Mouse (Mus musculus) left cerebral cortex, adult 2 months (tissue): ENCODE results near the gene Tmem176b. TPM values are rescaled to one million over a fixed set of nuclear protein-coding genes. Genes with fewer than 3 reads are reported as not detected.
A peak's percentile ranks its signal among the peaks of the same experiment; 100 is the strongest.
"Not testable (repeated sequence)": the region's sequence is repeated elsewhere in the genome, so short reads cannot be mapped to it uniquely, and the experiment has no call there.

Source experiments
- DNase-seq, 2 experiments: peaks; one replicate each; pipeline ENCODE4 v3.0.0; 2021 to 2022; ENCODE audit warnings: low spot score in 2 of 2, mixed read lengths in 1 of 2; ENCODE audit errors: extremely low spot score in 1 of 2
- H3K27ac ChIP-seq: fragments of 200-600 bp; 2 replicates; pipeline ENCODE4 v1.8.1; 2022
- H3K4me3 ChIP-seq: fragments of 200-600 bp; 2 replicates; pipeline ENCODE4 v1.8.1; 2022
- CTCF ChIP-seq: fragments of 200-600 bp; IDR thresholded peaks from 2 replicates; pipeline ENCODE4 v1.8.1; 2022; ENCODE audit warnings: antibody characterized with exemption, mild to moderate bottlenecking, moderate library complexity
- intact Hi-C: fragments of 180-260 bp; cut with DNase I; formaldehyde crosslinking; loops from one replicate; pipeline ENCODE4 v1.15.1; 2025
- long read RNA-seq, 2 experiments: library from polyadenylated mRNA; stranded (forward); transcript quantifications; one replicate each; pipeline ENCODE4 v2.0.0; 2021; ENCODE audit warnings: borderline mapping rate in 2 of 2
- total RNA-seq, 2 experiments: library from RNA; stranded (reverse); gene quantifications; 2 replicates each; pipeline ENCODE4 v1.2.3; 2021

Gene Tmem176b
- total RNA-seq, result 10 to 100 TPM; 50.5 to 51.6 TPM
- long read RNA-seq, experiment 1, transcript Tmem176b-209 (7 exons, 986 nt), result major isoform, 5 of 19 reads
- long read RNA-seq, experiment 1, transcript Tmem176b-203 (7 exons, 1,414 nt), result major isoform, 5 of 19 reads
- long read RNA-seq, experiment 1, partial matches to known transcripts, result 1 of 19 reads
- long read RNA-seq, experiment 1, other reads (novel, unspliced or antisense), result 2 of 19 reads
- long read RNA-seq, experiment 2, transcript Tmem176b-203 (7 exons, 1,414 nt), result major isoform, 7 of 17 reads
- long read RNA-seq, experiment 2, partial matches to known transcripts, result 4 of 17 reads
- long read RNA-seq, experiment 2, other reads (novel, unspliced or antisense), result 2 of 17 reads

DNA sequence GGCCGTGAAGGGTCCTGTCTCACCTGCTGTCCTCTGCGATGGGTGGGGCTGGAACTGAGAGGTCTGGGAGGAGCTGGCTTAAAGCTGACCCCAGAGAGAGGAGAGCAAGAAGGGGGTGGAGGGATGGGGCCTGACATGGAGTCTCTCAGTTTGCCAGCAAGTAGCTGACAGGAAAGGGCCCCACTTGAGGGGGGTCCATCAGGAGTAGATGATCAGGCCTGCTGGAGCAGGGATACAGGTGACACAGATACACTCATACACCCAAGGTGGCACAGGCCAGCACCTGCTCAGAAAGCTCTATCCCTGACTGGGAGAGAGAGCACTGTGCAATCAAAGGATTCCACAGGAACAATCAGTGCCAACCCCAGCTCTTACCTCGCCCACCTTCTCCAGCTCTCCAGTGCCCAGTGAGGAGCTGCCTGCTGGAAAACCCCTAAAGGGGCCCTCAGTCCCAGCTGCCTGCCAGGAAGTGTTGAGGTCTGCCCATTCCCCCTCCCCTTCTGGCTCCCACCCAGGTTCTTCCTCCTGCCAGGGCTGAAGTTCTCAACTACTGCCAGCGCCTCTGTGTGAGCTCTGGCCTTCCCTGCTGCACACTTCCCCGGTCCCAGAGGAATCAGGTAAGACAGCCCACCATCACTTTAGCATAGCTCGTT lies at the start of gene Tmem176b:
Tmem176b (minus strand) TSS at position 524 of the 653 bp plus-strand sequence.
- H3K4me3 ChIP-seq, result peak within 1 kb of the TSS; percentile 39
- intact Hi-C loops, result loop anchor here (1.0 kb wide), 1 partner anchor 11 kb away; no protein-coding TSS in a partner anchor
- H3K27ac ChIP-seq, result peak within 1 kb of the TSS; percentile 77
- peak; percentile 68 to 78 for DNase-seq
- no peak for TF ChIP-seq CTCF

DNA sequence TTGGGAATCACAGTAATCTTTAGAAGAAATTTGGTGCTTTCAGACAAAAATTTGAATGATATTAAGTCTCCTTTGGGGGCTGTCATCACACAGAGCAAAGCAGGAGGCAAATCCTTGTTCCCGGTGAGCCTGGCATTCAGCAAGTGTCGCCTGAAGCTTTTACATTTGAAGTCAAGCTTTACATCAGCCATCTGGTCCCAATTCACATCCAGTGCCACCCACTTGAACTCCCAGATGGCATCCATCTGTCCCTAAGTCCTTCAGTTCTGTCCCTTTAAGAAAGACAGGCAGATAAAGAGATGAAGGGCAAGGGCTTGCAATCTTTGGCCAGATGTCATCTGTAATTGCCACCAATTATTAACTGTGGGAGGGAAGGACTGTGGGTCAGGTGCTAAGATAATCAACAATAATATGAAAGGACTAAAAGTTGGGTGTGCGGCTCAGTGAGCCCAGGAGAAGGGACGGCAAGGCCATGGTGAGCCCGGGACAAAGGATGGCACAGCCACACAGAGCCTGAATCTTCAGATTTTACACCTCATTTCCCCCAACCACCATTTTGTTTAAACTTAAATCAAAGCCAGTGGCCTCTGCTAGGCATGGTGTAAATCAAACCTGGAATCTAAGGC lies 35.3 kb upstream of the Tmem176b start:
- no peak for TF ChIP-seq CTCF
- no peak overlapping the region for H3K27ac ChIP-seq
- intact Hi-C loops, result no loop called here
- DNase-seq, result no peak
- no peak overlapping the region for H3K4me3 ChIP-seq

DNA sequence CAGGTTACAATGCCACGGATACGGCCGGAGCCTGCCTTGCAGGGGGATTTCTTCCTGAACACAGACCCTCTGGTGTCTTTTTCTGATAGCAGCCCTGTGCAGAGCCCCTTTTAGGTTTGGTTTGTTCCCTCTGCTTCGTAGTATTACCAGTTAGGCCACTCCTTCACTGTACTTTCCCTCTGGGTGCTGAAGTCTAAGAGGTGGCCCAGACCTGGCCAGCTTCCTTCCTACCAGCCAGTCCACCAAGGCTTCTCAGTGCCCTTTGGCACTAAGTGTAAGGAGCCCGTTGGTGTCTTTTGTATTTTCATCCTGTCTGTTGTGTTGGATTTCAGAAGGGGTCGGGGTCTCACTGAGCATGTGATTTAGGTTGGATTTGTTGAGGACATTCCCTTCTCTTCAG lies 34.2 kb upstream of the Tmem176b start:
- no peak for DNase-seq
- no peak for TF ChIP-seq CTCF
- Histone ChIP-seq H3K4me3 (no peak overlapping the region), H3K27ac (no peak overlapping the region)
- intact Hi-C loops, result no loop called here

DNA sequence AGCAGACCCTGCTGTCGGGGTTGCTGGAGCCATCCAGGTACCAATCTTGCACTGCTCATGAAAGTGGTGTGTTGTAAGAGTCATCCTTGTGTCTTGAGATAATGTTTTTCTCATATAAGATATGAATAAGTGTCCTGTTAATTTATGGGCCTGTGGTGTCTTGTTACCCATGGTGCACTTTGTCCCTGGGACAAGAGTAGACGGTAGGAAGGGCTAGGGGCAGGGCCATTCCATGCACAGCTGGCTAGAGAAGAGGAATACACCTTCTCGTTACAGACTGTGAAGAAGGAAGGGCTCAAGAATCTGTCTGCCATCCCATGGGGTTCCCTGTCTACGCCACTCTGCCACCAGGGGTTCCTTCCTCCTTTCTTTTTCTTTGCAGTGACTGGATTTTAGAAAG lies 33.3 kb upstream of the Tmem176b start:
- intact Hi-C loops, result no loop called here
- DNase-seq, result no peak
- TF ChIP-seq CTCF, result no peak
- H3K27ac ChIP-seq, result no peak overlapping the region
- no peak overlapping the region for H3K4me3 ChIP-seq

DNA sequence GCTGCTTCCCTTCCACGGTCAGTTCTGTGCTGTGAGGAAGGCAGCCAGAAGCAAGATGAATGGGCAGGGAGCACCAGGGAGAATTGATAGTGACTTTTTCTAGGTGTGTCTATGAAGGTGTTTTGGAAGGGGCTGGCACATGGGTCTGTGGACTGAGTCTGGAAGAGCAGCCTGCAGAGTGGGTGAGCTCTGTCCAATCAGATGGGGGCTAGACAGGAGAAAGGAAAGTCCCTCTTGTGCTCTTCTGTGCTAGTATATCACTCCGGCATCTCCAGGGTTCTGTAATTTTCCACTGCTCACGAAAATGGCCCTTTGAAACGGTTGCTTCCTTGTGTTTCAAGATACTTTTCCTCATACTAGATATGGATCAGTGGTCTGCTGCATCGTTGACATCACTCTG lies 31.3 kb upstream of the Tmem176b start, which contains the start of gene Aoc1:
Aoc1 (plus strand) TSS at position 301 of the 400 bp plus-strand sequence.
- Histone ChIP-seq H3K4me3 (no peak within 1 kb of the TSS), H3K27ac (no peak within 1 kb of the TSS)
- TF ChIP-seq CTCF, result no peak
- DNase-seq, result no peak
- intact Hi-C loops, result no loop called here

DNA sequence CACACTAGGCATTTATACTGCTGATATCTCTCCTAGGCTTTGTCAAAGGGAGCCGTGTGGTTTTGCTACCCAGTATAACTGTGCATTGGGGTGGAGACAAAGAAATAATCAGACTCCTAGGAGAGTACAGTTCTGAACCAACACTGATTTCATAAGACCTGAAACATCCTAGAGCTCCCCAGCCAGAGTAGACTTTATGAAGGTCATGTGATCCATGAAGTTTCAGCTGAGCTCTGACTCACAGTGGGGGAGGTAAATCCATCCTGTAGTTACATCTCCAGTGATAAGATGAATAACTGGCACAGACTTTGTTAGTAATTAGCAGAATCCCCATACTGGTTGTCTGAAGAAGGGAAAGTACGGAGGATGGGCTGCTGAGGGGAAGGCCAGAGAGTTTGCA lies 28.5 kb upstream of the Tmem176b start:
- intact Hi-C loops, result no loop called here
- TF ChIP-seq CTCF, result no peak
- Histone ChIP-seq H3K4me3 (no peak overlapping the region), H3K27ac (no peak overlapping the region)
- DNase-seq, result no peak

DNA sequence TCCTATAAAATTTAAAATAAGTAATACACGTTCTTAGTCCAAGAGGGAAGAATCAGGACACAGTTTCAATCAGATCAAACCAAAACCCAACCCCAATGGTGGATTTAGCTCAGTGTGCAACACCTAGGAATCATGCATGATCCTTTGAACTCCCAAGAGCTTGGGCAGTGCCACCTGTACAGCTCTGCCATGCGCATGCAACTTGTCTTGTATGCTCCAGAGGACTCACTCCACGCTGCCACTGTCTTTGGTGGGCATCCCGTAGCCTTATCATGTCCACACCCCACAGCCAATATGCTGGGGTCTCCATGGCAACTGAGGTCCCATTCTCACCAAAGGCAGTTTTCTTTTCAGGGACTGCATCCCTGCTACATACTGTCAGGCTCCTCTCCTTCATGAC lies 25.9 kb upstream of the Tmem176b start:
- TF ChIP-seq CTCF, result no peak
- intact Hi-C loops, result no loop called here
- DNase-seq, result no peak
- no peak overlapping the region for H3K27ac ChIP-seq
- no peak overlapping the region for H3K4me3 ChIP-seq

DNA sequence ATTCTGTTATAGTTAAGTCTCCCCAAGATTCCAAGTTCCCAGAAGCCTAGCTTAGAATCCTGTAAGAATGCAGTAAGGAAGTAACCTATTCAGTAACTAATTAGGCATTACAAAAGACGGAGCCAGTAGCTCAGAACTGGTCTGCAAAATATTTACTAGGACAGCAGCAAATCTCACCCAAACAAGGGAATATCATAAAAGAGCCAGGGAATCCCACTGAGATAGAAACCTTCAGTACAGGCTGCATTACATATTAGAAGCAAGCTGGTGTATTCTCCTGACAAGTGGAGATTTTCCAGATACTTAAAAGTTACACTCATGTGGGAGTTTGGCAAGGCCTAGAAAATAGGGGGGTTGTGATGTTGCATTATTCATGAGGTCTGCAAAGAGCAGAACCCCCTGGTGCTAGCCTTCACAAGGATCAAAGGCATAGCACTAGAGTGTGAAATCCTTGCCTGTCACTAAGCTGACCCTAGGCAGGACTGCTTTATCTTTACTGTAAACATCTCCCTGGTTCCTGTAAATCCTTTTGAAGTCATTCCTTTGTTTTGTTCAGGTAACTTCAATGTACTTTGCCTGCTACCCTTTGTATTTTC lies 25.2 kb upstream of the Tmem176b start:
- H3K27ac ChIP-seq, intact Hi-C loops, DNase-seq, H3K4me3 ChIP-seq: not testable (repeated sequence)

DNA sequence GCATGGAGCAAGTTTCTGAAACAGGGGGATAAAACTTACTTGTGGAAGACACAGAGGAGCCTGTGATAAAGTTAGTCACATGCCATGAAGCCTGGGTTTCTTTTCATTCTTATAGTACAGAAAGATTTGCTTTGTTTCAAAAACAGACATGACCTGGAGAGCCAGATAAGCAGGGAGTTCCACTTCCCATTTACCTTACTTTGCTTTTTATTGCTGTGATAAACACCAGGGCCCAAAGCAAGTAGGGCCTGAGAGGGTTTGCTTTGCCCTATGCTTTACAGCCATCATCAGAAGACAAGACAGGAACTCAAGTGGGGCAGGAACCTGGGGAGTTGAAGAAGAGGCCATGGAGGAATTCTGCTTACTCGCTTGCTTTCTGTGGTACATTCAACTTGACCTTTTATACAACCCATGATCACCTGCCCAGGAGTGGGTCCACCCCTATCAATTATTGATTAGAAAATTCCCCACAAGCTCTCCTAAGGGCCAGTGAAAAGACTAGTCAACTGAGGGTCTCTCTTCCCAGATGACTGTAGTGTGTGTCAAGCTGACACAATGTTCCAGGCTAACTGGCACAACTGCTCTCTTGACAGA lies 24.0 kb upstream of the Tmem176b start:
- DNase-seq, result no peak
- TF ChIP-seq CTCF, result no peak
- Histone ChIP-seq H3K4me3 (no peak overlapping the region), H3K27ac (no peak overlapping the region)
- intact Hi-C loops, result no loop called here

DNA sequence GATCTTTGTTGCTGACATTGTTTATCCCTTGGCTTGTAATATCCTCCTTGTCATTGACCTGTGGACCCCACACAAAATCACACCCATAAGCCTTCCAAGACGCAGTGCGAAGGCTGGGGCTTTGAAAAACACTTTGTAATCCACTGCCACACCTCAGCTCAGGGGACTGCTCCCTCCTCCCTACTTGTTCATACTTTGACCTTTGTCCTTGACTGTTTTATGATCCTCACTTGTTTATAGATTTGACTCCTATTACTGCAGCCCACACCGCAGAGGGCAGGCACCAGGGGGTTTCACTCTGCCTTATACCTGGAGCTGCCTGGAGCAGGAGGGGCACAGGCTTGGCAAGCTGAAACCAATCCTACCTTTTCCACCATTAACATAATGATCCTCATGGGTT lies 23.4 kb upstream of the Tmem176b start:
- Histone ChIP-seq H3K27ac (no peak overlapping the region), H3K4me3 (no peak overlapping the region)
- DNase-seq, result no peak
- intact Hi-C loops, result no loop called here
- no peak for TF ChIP-seq CTCF

DNA sequence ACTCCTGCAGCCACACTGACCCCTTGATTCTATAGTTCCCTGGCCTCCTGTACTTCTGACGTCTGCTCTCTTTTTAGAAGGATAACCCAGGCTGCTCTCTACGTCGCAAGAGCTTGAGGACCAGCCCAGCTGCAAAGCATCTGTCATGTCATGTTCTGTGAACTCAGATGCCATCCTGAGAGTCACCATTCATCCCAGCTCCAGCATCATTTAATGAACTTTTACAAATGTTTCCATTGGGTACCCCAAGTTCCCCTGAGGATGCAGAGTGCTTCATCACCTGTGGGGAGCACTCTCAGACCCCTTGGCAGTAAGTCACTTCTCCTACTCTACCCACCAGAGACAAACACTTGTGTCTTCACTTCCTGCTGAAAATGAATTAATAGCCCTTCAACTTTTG lies 22.9 kb upstream of the Tmem176b start:
- no peak overlapping the region for H3K4me3 ChIP-seq
- no peak for DNase-seq
- H3K27ac ChIP-seq, result no peak overlapping the region
- intact Hi-C loops, result no loop called here
- TF ChIP-seq CTCF, result no peak

DNA sequence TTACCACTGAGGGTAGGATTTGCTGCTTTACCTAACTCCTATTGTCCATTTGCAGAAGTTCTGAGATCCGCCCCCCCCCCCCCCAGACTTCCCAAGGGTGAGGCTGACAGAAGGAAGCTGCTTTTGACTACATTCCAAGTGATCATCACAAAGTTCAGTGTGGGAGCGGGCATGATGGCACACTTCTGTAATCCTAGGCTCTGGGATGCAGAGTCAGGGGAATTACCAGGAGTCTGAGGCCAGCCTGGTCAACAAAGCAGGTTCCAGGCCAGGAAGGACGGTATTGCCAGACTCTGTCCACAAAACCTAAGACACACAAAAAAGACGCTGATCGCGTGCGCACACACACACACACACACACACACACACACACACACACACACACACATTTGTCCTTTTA lies 22.2 kb upstream of the Tmem176b start:
- no peak for DNase-seq
- no peak for TF ChIP-seq CTCF
- no peak overlapping the region for H3K27ac ChIP-seq
- no peak overlapping the region for H3K4me3 ChIP-seq
- intact Hi-C loops, result no loop called here
